16 mouse cellular contexts compared by ENCODE assay signal in the genomic region with DNA sequence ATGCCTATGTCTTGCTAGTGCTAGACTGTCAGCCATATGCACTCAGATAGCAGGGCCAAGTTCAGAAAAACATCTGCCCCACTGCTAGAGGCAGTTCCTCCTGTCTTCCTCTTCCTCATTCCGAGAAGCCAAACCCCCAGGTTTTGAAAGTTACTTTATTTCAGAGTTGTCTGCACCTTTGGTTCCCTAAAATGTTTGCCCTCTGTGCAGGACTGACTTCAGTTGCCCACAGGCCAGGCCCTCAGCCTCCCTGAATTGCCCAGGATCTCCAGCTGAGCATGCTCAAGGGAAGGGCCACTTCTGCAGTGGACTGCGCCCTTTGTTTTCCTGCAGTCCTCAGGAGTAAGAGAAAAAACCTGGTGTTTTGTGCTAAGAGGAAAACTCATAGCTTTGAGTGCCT.
A peak's percentile ranks its signal among the peaks of the same experiment; 100 is the strongest.
DNase-seq lines count a peak whose midpoint lies in the region; ATAC-seq and TF ChIP-seq lines count a peak whose summit lies in the region.
"Had no signal": no experiment of that assay in that cellular context is flagged by ENCODE, and none has a peak within 500 bp of the region (broad histone marks: within the 10 kb centered on the region; RNA-seq: fewer than 3 reads in every experiment).

No protein-coding gene starts in this region.

- TF ChIP-seq EP300 in heart, adult 2 months (IDR thresholded peaks at IDR 0.05; ENCODE audit: insufficient read depth, low read depth, low read length) = no peak

- no peak overlapping the region for H3K4me2 ChIP-seq in forebrain, embryonic 11.5 days (ENCODE audit: low read depth, low read length, severe bottlenecking)
- H3K4me2 ChIP-seq: embryonic facial prominence, embryonic 13.5 days had no signal

- peaks cover 3% of the 10 kb centered on the region for H3K36me3 ChIP-seq in heart, adult 2 months (ENCODE audit: control insufficient read depth, insufficient read depth, low read length)
- H3K36me3 ChIP-seq in forebrain, embryonic 11.5 days (ENCODE audit: control insufficient read depth, insufficient read depth, low read length) = no peaks in the 10 kb centered on the region; the same call in 1 of the 2 replicates

- intact Hi-C loops in heart, adult 2 months (cut with DNase I) = no loop called here

- 78% methylated on average over 2 of the region's 2 CpGs for WGBS in heart, adult 2 months
- 83% methylated on average over 2 of the region's 2 CpGs for WGBS in forebrain, embryonic 11.5 days

- no peak overlapping the region for H3K4me3 ChIP-seq in heart, adult 2 months
- no peak overlapping the region for H3K4me3 ChIP-seq in forebrain, embryonic 11.5 days (ENCODE audit: low read depth, low read length)
- H3K4me3 ChIP-seq: embryonic facial prominence, embryonic 13.5 days; left cerebral cortex, adult 2 months; megakaryocyte, embryonic 14.5 days had no signal

- peak overlapping the region; percentile 40 for H3K27ac ChIP-seq in heart, adult 2 months
- H3K27ac ChIP-seq in forebrain, embryonic 11.5 days (ENCODE audit: low read depth, low read length) = no peak overlapping the region
- H3K27ac ChIP-seq: embryonic facial prominence, embryonic 13.5 days; kidney, postnatal 0 days; left cerebral cortex, adult 2 months had no signal

- H3K27me3 ChIP-seq in heart, adult 2 months (ENCODE audit: control insufficient read depth, insufficient read depth, low read length) = no peaks in the 10 kb centered on the region
- no peaks in the 10 kb centered on the region for H3K27me3 ChIP-seq in forebrain, embryonic 11.5 days (ENCODE audit: control insufficient read depth, insufficient read depth, low read length)
- H3K27me3 ChIP-seq: embryonic facial prominence, embryonic 13.5 days; megakaryocyte, embryonic 14.5 days; Patski had no signal

- H3K9me3 ChIP-seq in forebrain, embryonic 11.5 days (ENCODE audit: control insufficient read depth, low read length) = no peaks in the 10 kb centered on the region
- H3K9me3 ChIP-seq: embryonic facial prominence, embryonic 13.5 days; megakaryocyte, embryonic 14.5 days had no signal

- no peak overlapping the region for H3K9ac ChIP-seq in heart, adult 2 months (ENCODE audit: low read depth, low read length)
- H3K9ac ChIP-seq in forebrain, embryonic 11.5 days (ENCODE audit: low read length) = no peak overlapping the region
- H3K9ac ChIP-seq: embryonic facial prominence, embryonic 13.5 days had no signal

- no peak for TF ChIP-seq POLR2A in heart, adult 2 months (IDR thresholded peaks at IDR 0.05; ENCODE audit: insufficient read depth, low read depth, low read length)

- no peaks in the 10 kb centered on the region for H3K79me2 ChIP-seq in heart, adult 2 months (replicated peaks; ENCODE audit: control insufficient read depth, insufficient read depth, low read length)

- TF ChIP-seq CTCF in heart, adult 2 months (IDR thresholded peaks at IDR 0.05) = no peak

- no peak for ATAC-seq in forebrain, embryonic 11.5 days (replicated peaks; ENCODE audit: low FRiP score)
- ATAC-seq: Patski had no signal

- H3K4me1 ChIP-seq in heart, adult 2 months (ENCODE audit: control insufficient read depth, insufficient read depth, low read length) = peaks cover 4% of the 10 kb centered on the region
- no peaks in the 10 kb centered on the region for H3K4me1 ChIP-seq in forebrain, embryonic 11.5 days (replicated peaks; ENCODE audit: control insufficient read depth, insufficient read depth, low read length)
- H3K4me1 ChIP-seq: embryonic facial prominence, embryonic 13.5 days had no signal

- no peak for DNase-seq in heart, adult 2 months
- no peak for DNase-seq in heart, adult 8-10 months (ENCODE audit: low spot score)
- peak; percentile 59 to 70 for DNase-seq in spleen, postnatal 36 days (ENCODE audit: low spot score in 2 of 2)
- no peak for DNase-seq in spleen, postnatal 14 days (ENCODE audit: low spot score in 2 of 2)
- peak; percentile 79 for DNase-seq in lung, postnatal 25 days (ENCODE audit: low spot score)
- DNase-seq in adrenal gland, adult 8-10 months = no peak
- DNase-seq in embryo, embryonic 11 days = no peak
- no peak for DNase-seq in forebrain, embryonic 11.5 days (ENCODE audit: low spot score)
- DNase-seq: cerebellum, adult 8-10 months; right cerebral cortex, postnatal 14 days; thymus, adult 18-20 months had no signal

Comparison
In these comparisons a context has a peak if more than half of its experiments do, and no peak if none do; other contexts are left out.
1. DNase-seq: peak in spleen, postnatal 36 days (2 of 2) and lung, postnatal 25 days (single experiment); none in heart, adult 2 months (0 of 2), heart, adult 8-10 months (single experiment), spleen, postnatal 14 days (0 of 2), adrenal gland, adult 8-10 months (single experiment), embryo, embryonic 11 days (single experiment) and forebrain, embryonic 11.5 days (single experiment).